Mouse (Mus musculus) monocyte, adult 59 days (primary cell): ENCODE data around the gene Slc12a5. TPM values are rescaled to one million over a fixed set of nuclear protein-coding genes. Genes with fewer than 3 reads are reported as not detected.

Source experiments
- total RNA-seq, 2 experiments: library from RNA; stranded (reverse); gene quantifications; one replicate each; pipeline ENCODE4 v1.2.4; 2023

Gene Slc12a5
- total RNA-seq: under 1 TPM; 0.18 to 1.00 TPM

DNA sequence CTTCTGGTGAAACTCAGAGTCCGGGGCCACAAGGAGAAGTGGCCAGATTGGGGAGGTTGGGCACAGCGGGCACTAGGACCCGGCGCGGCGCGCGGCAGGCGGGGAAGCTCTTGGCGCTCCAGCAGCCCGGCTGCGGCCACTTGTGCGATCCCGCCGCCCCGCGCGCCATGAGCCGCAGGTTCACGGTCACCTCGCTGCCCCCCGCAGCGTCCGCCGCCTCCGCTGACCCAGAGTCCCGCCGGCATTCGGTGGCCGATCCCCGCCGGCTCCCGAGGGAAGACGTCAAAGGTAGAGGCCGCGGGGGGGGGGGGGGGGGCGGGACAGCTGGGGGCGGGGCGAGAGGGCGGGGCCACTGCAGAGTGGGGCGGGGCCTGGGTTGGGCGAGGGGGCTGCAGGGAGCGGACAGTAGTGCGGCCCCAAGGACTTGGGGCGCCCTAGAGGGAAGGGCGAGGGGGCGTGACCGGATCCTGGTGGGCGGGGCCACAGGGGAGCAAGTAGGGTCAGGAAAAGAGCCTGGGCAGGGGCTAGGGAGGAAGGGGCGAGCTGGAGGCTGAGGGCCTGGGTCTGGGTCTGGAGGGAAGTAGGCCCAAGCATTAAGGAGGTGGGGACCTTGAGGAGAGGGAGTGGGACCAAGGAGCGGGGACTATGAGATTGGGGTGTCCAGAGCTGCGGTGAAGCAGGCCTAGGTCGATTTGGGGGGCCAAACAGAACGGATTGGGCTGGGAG, at the start of gene Slc12a5:
Gene Slc12a5 (plus strand): TSS at position 87 of the 726 bp plus-strand sequence.

DNA sequence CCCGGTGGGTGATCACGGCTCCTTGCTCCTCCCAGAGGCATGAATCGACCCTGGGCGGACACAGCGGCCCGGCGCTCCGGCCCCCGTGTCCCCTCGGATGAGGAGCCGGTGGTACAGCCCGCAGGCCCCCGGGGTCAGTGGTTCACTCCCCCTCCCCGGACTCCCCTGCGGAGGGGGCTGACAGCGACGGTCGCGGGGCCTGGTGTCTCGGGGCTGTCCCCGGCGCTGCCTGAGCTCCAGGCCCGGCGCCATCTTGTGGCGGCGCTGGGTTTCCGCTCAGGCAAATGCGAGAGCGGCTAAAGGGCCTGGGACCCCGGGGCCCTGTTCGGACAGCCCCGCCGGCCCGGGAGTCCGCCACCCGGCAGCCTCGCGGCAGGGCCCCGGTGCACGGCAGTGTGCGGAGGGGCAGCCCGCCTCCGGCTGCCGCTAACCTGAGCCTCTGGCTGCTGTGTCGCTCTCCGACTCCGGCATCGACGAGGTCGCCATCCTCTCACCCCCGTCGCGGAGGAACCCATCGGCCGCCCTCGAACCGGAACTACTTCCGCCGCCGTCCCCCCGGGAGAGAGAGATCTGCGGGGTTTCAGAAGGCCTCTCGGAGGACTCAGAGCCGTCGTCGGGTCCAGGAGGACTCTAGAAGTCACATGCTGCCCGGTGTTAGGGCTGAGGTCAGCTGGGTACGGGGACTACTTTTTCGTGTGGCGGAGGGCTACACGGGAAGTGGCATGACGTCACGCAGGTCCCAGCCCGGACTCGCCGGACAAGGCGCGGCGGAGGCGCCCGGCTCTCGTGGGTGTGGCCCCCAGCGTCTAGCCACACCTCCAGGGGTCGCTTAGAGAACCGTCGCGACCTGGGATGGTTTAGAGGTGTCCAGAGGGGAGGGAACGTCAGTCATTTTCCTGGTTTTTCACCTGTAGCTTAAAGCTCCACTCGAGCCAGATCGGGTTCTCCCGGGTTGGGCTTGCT, 49.2 kb upstream of the Slc12a5 start, which contains the start of gene Zfp335:
Gene Zfp335 (minus strand): TSS at position 672 of the 963 bp plus-strand sequence.

DNA sequence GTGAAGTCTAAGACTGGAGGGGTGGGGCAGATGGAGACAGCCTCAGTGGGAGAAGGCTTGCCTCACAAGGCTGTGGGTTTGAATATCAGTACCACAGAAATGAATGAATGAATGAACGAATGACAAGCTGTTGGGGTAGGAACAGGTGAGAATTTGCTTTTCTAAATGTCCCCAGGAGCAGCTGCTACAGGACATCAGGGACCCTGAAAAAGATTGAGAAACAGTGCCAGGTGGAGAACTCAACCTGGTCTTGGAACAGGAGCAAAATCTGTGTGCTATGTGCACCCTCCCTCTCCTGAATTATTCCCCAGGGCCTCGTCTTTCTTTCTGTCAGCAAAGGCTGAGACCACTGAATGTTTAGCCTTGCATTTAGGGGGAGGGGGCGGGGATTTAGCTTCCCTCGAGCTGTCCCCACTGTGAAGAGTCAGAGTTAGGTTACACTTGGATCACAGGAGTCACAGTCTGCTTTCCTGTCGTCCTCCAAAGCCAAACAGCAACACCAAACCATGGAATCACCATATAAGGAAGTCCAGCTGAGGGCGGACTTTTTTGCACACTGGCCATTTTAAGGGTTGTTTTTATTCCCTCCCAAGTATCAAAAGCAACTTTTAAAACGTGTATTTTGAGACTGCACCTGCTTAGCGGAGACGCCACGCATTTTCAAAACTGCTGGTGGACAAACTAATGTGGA, 20.3 kb upstream of the Slc12a5 start, which contains the start of gene Mmp9:
Gene Mmp9 (plus strand): TSS at position 641 of the 691 bp plus-strand sequence.

DNA sequence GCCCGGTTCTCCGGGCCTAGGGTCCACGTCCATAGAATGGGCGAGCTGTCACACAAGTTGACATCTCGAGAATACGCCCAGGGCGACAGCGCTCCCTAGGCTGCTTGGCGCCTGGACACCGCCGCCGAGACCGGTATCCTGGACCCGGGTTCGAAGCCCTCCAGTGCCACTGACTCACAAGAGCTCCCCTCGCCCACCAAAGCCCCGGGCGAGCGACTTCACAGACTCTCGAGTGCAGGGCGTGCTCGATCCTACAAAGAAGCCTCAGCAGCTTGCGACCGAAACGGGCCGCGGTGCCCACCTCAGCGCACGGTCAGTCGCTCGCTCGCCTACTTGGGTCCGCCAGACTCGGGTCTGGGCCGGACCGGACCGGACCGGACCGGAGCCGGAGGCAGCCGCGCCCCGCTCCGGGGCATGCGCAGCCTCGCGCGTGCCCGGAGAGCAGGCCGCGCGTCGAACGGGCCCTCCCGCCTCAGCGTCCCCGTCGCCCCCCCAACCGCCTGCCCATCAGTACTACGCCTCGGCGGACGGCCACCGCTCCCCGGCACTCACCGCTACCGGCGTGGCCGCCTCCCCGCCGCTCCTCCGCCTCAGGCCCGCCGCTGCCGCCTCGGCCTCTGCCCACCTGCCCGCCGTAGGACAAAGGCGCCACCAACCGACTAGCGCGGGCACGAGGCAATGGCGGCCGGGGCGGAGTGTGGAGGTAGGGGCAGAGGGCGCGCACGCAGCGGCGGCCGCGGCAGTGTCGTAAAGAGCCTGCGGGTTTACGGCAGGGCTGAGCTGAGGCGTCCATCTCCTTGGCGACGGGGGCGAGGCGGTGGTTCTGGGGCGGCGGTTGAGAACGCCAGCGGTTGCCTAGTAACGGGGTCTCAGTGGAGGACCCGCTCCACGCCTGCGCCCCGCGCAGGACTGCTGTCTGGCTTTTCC, 73.8 kb downstream of the Slc12a5 start, which contains the start of gene Ncoa5:
Gene Ncoa5 (minus strand): TSS at position 737 of the 927 bp plus-strand sequence.

Other genes starting within 250 kb of the Slc12a5 start
- not detected for gene Spint5, start 245.5 kb upstream of the Slc12a5 start, total RNA-seq
- gene Wfdc3, start 214.9 kb upstream of the Slc12a5 start, total RNA-seq: not detected
- 10 to 100 TPM; 32.0 to 44.8 TPM for gene Dnttip1, start 214.8 kb upstream of the Slc12a5 start, total RNA-seq
- 1 to 10 TPM; 3.0 TPM for gene Ube2c, start 190.9 kb upstream of the Slc12a5 start, total RNA-seq
- not detected for gene Tnnc2, start 180.8 kb upstream of the Slc12a5 start, total RNA-seq
- gene Snx21, start 175.0 kb upstream of the Slc12a5 start, total RNA-seq: 10 to 100 TPM; 12.5 to 16.9 TPM
- 10 to 100 TPM; 29.8 to 33.3 TPM for gene Acot8, start 155.9 kb upstream of the Slc12a5 start, total RNA-seq
- 1 to 10 TPM; 2.8 to 3.1 TPM for gene Zswim3, start 155.7 kb upstream of the Slc12a5 start, total RNA-seq
- gene Zswim1, start 138.1 kb upstream of the Slc12a5 start, total RNA-seq: 1 to 10 TPM; 4.7 to 5.0 TPM
- gene Spata25, start 132.3 kb upstream of the Slc12a5 start, total RNA-seq: 1 to 10 TPM in 1 of 2 experiments, not detected in 1; 1.2 TPM
- 100 to 1,000 TPM; 707 to 727 TPM for gene Ctsa, start 127.9 kb upstream of the Slc12a5 start, total RNA-seq
- gene Neurl2, start 127.3 kb upstream of the Slc12a5 start, total RNA-seq: 1 to 10 TPM; 8.6 to 9.2 TPM
- 100 to 1,000 TPM; 140 to 168 TPM for gene Pltp, start 103.1 kb upstream of the Slc12a5 start, total RNA-seq
- gene Pcif1, start 81.5 kb upstream of the Slc12a5 start, total RNA-seq: 10 to 100 TPM; 63.6 to 70.6 TPM
- 10 to 100 TPM; 38.3 to 38.8 TPM for gene Zfp335, start 49.0 kb upstream of the Slc12a5 start, total RNA-seq
- gene Mmp9, start 20.0 kb upstream of the Slc12a5 start, total RNA-seq: under 1 TPM; 0.50 to 0.76 TPM
- 10 to 100 TPM; 34.4 to 35.2 TPM for gene Ncoa5, start 74.1 kb downstream of the Slc12a5 start, total RNA-seq
- gene Cd40, start 94.8 kb downstream of the Slc12a5 start, total RNA-seq: 10 to 100 TPM; 34.0 to 35.6 TPM
- not detected for gene 1700025C18Rik, start 129.9 kb downstream of the Slc12a5 start, total RNA-seq